Mouse (Mus musculus): Measurements from ENCODE around the gene Galp.

GRCm38 (mm10) chr7:6151266-6151665 is 45.6 kb upstream of the Galp start:
- TF ChIP-seq CTCF (IDR thresholded peaks at IDR 0.05; ENCODE audit: low read depth): no peak
- TF ChIP-seq EP300 (optimal IDR thresholded peaks at IDR 0.05): no peak
